Mouse (Mus musculus): ENCODE measurements around the gene Tmem132b. TPM values are rescaled to one million over a fixed set of nuclear protein-coding genes. Genes with fewer than 3 reads are reported as not detected.

The Tmem132b gene
- total RNA-seq, 1 experiment from 2014 or later = 0.93 TPM

DNA sequence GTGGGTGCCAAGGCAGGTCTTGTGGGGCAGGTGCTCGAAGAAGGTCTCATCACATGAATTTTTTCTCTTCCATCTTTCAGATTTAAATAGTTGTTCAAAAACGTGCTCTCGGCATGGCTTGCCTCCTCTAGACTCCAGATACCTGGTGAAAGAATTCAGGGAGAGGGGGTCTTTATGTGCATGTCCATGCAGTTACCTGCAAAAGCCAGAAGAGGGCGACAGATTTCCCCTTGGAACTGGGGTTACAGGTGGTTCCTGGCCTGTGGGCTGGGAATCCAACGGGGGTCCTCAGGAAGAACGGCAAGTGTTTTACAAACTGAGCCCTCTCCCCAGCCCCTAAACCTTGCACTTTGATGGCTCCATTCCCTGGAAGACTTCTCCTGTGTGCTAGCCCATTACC is 103.1 kb downstream of the Tmem132b start:
- ATAC-seq (ENCODE audit: extremely low read depth, insufficient number of reproducible peaks, low FRiP score, poor library complexity, severe bottlenecking) = no peak

GRCm38 (mm10) chr5:125640966-125641365 is 109.4 kb downstream of the Tmem132b start:
- no peak for ATAC-seq (ENCODE audit: extremely low read depth, insufficient number of reproducible peaks, low FRiP score, poor library complexity, severe bottlenecking)

GRCm38 (mm10) chr5:125641531-125642147 is 110.1 kb downstream of the Tmem132b start:
- no peak for ATAC-seq (ENCODE audit: extremely low read depth, insufficient number of reproducible peaks, low FRiP score, poor library complexity, severe bottlenecking)

DNA sequence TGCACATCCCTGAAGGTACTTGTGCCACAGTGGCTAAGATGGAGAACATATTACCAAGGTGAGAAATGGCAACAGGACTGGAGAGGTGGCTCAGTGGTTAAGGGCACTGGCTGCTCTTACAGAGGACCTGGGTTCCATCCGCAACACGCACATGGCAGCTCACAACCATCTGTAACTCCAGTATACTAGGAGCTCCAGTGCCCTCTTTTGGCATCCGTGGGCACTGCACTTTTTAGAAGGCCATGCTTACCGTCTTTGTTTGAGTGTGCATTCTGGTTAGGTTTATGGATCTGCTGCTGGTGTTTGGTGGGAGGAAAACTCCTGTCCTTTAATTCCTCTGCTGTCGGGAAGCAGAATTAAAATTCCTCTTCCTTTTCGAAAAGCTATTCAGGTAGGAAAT is 116.7 kb downstream of the Tmem132b start:
- ATAC-seq (ENCODE audit: extremely low read depth, insufficient number of reproducible peaks, low FRiP score, poor library complexity, severe bottlenecking) = no peak

- no peak for ATAC-seq (ENCODE audit: extremely low read depth, insufficient number of reproducible peaks, low FRiP score, poor library complexity, severe bottlenecking)
These were observed 118.4 kb downstream of the Tmem132b start for GRCm38 (mm10) chr5:125649982-125650381.

- ATAC-seq (ENCODE audit: extremely low read depth, insufficient number of reproducible peaks, low FRiP score, poor library complexity, severe bottlenecking) = no peak
These were observed 126.5 kb downstream of the Tmem132b start for GRCm38 (mm10) chr5:125658101-125658500.

DNA sequence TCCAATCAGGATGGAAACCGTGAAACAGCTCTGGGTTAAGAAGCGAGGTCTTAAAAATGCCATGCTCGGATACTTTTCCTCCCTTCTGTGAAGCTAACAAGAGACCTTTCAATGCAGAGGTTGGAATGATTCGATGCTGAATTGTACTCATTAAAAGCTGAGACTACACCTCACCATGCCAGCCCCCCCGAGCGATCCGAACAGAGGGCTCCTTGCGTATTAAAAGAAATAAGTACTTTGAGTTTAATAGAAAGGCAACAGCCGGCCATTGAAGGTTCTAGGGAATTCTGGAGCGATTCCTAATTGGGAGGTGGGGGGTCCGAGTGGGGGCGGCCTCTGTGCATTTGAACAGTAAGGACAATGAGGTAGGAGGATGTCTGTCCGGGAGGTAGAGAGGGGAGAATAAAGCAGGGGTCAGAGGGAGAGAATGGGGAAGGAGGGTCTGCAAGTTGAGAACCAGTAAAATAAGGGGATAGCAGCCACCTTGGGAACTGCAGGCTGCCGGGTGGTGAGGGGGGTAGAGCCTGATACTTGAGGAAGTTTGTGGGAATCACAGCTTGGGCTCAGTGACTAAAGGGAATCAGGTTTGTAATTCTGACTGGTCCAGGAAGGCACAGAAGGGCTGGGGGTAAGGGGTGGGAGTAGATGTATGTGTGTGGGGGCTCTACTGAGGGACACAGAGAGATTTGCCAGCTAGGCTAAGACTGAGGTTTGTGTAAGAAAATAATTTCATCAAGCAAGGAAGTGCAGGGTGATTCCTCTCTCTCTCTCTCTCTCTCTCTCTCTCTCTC is 127.6 kb downstream of the Tmem132b start:
- ATAC-seq (ENCODE audit: extremely low read depth, insufficient number of reproducible peaks, low FRiP score, poor library complexity, severe bottlenecking) = no peak

DNA sequence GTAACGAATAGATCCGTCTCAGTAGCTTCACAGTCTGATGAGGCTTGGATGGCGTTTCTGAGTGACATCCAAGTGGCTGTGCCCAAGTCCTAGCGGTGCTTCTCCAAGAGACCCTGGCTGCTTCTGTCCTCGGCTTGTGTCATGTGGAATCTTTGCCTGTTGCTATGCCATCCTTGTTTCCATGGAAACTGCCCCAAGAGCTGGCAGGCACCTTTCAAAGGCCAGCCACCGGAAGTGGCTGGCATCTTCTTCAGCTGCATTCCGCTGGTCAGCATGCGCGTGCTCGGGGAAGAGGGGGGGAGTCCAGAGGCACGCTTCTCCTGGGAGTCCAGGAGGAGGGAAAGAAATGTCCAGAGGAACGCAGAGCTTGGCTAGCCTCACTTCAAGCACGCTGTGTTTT is 144.0 kb downstream of the Tmem132b start:
- ATAC-seq (ENCODE audit: extremely low read depth, insufficient number of reproducible peaks, low FRiP score, poor library complexity, severe bottlenecking) = no peak

DNA sequence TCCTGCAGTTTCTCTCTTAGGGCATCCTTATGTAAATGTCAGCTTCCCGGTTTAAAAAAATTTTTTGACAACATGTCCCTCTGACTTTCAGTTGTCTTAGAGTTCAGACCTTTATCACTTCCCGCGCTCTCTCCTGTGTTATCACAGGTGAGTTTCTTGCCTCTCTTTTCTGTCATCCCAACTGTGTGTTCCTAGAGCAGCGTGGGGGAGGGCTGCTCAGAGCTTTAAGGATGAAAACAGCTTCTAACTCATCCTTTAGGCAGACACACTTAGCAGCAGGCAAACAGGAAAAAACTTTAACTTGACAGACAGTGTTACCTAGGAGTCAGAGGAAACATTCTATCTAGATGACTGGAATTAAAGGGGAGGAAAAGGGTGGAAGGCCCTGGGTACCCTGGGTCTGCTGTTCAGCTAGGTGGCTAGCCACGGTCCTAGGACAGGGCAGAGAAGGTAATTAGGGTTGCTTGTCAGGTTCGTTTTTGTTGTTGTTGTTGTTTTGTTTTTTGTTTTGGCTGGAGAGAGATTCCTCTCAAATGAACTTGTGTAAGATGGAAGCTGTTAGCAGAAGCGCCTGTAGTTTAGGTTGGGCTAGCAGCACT is 144.6 kb downstream of the Tmem132b start:
- no peak for ATAC-seq (ENCODE audit: extremely low read depth, insufficient number of reproducible peaks, low FRiP score, poor library complexity, severe bottlenecking)

GRCm38 (mm10) chr5:125680889-125681288 is 149.3 kb downstream of the Tmem132b start:
- no peak for ATAC-seq (ENCODE audit: extremely low read depth, insufficient number of reproducible peaks, low FRiP score, poor library complexity, severe bottlenecking)

DNA sequence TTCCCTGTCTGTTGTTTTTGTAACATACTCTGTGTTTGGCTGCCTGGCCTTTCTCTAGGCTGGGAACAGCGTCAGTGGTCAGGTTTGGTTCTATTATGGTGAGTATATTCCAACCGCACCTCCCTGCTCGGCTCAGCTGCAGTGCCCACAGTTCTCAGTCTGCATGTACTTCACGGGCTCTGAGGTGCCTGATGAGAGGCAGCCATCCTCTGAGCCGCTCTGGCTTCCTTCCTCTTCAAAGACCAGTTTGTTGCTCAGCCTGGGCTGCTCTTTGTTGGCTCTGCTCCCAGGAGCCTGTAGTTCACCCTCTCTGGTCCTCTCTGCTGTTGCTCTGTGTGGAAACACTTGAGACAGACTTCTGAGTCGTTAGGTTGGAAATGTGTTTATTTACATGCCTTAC is 151.9 kb downstream of the Tmem132b start:
- ATAC-seq (ENCODE audit: extremely low read depth, insufficient number of reproducible peaks, low FRiP score, poor library complexity, severe bottlenecking) = no peak

DNA sequence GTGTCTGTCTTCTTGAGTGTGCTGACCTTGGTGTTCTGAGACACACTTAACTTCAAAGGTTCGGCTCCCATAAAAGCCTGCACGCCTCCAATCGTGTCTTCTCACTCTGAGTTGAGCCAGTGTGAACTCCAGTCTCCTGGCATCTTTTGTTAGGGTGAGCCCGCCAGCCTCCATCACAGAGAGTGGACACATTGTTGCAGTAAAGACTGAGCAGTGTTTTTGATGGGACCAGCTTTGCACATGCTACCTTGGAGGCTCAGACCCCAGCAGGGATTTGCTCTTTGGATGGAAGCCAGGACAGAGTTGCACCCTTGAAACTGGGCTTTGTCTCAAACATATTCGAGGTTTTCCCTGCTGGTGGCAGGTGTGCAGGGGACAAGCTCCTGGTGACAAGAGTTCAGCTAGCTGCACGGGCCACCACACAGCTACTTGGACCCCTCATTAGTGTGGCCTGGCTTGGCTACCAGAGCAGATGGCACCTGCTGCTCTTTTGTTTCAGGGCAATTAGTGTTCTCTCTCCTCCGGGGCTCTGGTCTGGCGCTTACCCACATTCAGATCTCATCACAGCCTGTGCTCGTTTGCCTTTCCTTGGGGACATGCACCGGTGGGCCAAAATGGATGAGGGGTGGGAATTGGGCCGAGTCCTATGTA is 154.2 kb downstream of the Tmem132b start:
- ATAC-seq (ENCODE audit: extremely low read depth, insufficient number of reproducible peaks, low FRiP score, poor library complexity, severe bottlenecking) = no peak

DNA sequence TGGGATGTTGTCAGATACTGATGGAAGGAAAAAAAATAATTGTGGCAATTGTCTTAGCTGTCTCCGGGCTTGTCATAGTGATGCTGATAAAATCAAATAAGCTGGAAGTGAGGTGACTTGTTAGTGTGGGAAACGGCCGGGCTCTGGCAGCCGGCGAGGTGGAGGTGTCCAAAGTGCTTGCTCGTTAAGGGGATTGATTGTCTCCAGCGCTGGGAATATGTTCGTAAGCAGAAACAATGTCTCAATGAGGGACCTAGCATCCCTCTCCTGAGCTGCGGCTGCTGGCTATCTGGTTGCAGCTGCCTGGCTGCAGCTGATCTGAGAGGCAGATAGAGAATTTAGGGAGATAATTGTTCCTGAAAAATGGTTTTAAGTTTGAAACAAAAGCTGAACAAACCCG is 161.0 kb downstream of the Tmem132b start:
- ATAC-seq (ENCODE audit: extremely low read depth, insufficient number of reproducible peaks, low FRiP score, poor library complexity, severe bottlenecking) = no peak

DNA sequence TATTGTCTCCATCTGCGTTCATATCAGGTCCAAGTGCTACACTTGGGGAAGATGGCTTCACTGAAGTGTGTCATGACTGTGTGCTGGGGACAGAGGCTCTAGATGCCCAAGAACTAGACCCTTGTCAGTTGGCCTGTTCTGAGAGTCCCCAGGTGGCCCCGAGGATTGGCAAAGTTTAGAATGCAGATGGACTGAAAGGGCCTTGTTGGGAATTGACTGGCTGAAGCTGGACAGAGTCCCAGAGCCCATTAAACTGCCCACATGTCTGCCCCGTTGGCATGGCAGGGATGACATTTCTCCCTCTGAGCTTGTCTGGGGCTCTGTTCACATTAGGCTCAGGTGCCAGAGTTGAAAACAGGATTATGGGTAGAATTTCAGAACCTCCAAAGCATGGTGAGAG is 167.8 kb downstream of the Tmem132b start:
- ATAC-seq (ENCODE audit: extremely low read depth, insufficient number of reproducible peaks, low FRiP score, poor library complexity, severe bottlenecking) = no peak

DNA sequence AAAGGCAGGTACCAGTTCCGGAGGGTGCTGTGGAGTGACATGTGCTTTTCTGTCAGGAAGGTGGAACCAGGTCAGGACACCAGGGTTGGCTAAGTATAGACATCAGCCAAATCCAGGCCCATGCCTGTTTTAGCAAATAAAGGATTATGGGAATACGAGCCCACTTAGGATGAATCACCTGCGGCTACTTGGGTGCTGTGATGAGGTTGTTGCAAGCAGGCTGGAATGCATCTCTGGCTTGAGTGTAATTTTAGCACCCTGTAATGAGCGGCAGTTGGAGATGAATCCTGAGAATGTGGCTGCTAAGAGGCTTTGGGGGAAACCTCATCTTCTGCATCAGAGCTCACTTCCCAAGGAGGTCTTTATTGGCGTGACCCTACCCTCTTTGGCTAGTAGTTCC is 168.7 kb downstream of the Tmem132b start:
- no peak for ATAC-seq (ENCODE audit: extremely low read depth, insufficient number of reproducible peaks, low FRiP score, poor library complexity, severe bottlenecking)

DNA sequence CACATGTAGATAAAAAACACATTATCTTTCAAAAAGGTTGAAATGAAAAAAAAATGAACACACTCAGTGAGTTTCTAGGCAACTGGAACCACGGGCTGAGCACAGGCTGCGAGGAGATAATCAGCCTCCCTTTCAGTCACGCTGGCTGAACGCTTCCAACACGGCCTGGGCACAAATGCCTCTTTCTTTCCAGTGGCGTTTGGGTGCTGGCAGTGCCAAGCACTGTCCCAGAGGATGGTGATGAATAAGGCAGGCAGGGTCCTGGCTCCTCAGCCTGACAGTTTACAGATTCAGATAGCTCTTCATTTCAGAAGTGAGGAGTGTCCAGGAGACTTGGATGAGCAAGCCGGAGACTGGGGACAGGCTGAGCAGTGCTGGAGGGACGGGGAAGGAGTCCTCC is 173.8 kb downstream of the Tmem132b start:
- no peak for ATAC-seq (ENCODE audit: extremely low read depth, insufficient number of reproducible peaks, low FRiP score, poor library complexity, severe bottlenecking)

- ATAC-seq (ENCODE audit: extremely low read depth, insufficient number of reproducible peaks, low FRiP score, poor library complexity, severe bottlenecking) = no peak
These were observed 177.6 kb downstream of the Tmem132b start for GRCm38 (mm10) chr5:125709160-125709559.

DNA sequence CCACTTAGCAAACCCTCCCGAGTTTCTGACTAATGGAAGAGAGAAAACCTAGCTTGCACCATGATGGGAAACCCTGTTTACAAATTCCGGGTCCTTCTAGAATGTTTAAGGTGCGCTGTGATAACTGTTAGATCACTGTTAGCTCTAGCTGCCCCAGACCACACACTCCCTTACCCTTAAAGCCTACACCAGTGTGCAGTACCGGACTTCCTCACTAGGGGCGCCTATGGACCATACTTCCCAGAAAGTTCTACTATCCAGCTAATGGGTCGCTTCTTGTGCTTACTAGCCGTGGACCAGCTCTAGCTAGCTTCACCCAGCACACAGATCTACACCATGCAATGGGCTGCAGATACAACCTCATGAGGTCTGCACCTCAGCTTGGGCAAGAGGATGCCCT is 195.2 kb downstream of the Tmem132b start:
- ATAC-seq (ENCODE audit: extremely low read depth, insufficient number of reproducible peaks, low FRiP score, poor library complexity, severe bottlenecking) = no peak

- ATAC-seq (ENCODE audit: extremely low read depth, insufficient number of reproducible peaks, low FRiP score, poor library complexity, severe bottlenecking) = no peak
These were observed 195.9 kb downstream of the Tmem132b start for GRCm38 (mm10) chr5:125727436-125727835.

DNA sequence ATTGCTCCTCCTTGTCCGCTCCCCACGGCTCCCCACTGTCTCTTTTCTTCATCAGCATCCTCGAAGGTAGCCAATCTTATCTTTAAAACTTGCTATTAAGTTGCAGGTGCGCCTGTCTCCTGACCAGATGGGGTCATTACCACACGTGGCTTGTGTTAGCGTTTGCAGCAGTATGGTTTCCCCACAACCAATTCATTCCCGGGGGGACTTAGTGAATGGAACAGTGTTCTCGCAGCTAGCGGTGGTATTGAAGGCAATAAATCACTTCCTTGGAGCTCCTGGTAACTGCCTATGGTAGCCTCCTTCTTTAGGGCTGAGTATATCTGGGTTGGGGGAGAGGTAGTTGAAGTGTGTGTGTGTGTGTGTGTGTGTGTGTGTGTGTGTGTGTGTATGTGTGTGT is 196.4 kb downstream of the Tmem132b start:
- no peak for ATAC-seq (ENCODE audit: extremely low read depth, insufficient number of reproducible peaks, low FRiP score, poor library complexity, severe bottlenecking)

Data from neutrophil, adult 5-6 weeks (primary cell).